Mouse (Mus musculus): ENCODE measurements at regions not wholly inside any gene's neighbourhood (a gene's known extent, or its start where the extent isn't known, plus 50 kb on each side); places are given as distances from the start of the nearest gene placed in this dataset.

DNA sequence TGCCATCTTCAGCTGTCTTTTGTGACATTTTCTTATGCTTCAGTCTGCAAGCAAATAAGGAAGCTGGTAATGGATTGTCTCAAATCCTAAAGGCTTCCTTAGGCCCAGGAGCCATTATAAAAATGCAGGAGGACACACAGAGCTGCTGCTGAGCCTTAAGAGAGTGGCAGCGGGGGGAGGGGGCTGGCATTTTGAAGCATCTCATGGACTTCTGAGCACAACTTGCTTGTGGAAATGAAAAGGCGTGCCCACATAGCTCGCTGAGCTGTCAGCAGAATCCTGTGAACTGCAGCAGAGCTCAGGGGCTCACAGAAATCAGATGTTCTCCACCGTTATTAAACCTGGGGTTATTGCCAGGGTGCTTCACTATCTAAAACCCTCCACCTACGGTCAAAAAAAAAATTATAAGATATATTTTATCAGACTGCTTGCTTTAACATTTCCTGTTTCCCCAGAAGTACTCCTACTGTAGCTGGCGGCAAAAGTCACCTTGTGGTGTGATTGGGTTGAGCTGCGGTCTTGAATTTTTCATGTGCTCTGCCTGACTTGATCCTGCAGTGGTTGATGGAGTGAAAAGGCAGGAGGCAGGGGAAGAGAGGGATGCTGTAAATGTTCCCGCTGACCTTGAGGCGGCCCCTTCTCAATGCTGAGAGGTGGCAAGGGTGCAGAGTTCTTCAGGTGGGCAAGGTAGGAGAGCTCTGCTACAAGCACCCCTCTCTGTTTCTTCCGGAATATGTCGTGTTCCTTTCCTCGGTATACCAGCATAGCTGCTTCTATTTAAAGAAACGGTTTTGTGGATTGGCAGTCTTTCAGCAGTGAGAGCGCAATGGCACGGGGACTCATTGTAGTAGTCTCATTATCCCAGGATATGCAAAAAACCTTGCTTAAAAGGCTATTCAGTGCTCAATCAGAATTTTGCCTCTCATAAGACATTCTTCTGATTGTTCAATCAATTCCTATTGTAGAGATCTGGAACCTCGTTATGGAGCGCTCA lies 71.4 kb upstream of the Krr1 start:
- H3K4me3 ChIP-seq (ENCODE audit: low read depth, low read length): no peak overlapping the region
- no peak overlapping the region for H3K4me2 ChIP-seq (ENCODE audit: low read depth, low read length, severe bottlenecking)
- no peaks in the 10 kb centered on the region for H3K27me3 ChIP-seq (ENCODE audit: control insufficient read depth, insufficient read depth, low read length)
- no peak overlapping the region for H3K27ac ChIP-seq (ENCODE audit: low read depth, low read length)
- no peaks in the 10 kb centered on the region for H3K36me3 ChIP-seq (ENCODE audit: control insufficient read depth, insufficient read depth, low read length)
- no peak overlapping the region for H3K9ac ChIP-seq (ENCODE audit: low read length)
- peaks cover 2% of the 10 kb centered on the region; the same call in 1 of the 2 replicates for H3K4me1 ChIP-seq (replicated peaks; ENCODE audit: control insufficient read depth, insufficient read depth, low read length)
- no peak for ATAC-seq (replicated peaks; ENCODE audit: low FRiP score)
- 61% methylated on average over 17 of the region's 17 CpGs for WGBS
- no peaks in the 10 kb centered on the region for H3K9me3 ChIP-seq (ENCODE audit: control insufficient read depth, low read length)
- DNase-seq (ENCODE audit: low spot score): no peak

DNA sequence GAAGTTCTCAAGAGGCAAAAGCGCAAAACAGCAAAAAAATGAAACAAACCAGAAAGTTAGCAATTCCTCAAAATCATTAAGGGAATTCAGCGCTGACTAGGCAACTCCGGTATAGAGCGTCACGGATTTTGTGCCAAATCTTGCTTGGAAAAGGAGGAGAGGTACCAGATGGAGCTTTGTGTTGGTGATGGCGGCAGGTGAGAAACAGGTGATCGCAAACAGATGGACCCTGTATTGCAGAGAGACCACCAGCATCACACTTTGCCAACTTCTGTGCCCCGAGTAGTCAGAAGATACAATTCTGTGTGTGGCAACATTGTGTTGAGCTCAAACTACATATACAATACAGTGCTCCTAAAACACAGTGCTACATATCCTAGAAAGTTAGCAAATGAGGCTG lies 68.5 kb upstream of the Krr1 start:
- 95% methylated on average over 8 of the region's 8 CpGs for WGBS
- Histone ChIP-seq H3K9ac (ENCODE audit: low read length) (no peak overlapping the region), H3K4me3 (ENCODE audit: low read depth, low read length) (no peak overlapping the region), H3K36me3 (ENCODE audit: control insufficient read depth, insufficient read depth, low read length) (no peaks in the 10 kb centered on the region), H3K4me1 (replicated peaks; ENCODE audit: control insufficient read depth, insufficient read depth, low read length) (peaks cover 2% of the 10 kb centered on the region; the same call in 1 of the 2 replicates), H3K27me3 (ENCODE audit: control insufficient read depth, insufficient read depth, low read length) (no peaks in the 10 kb centered on the region), H3K9me3 (ENCODE audit: control insufficient read depth, low read length) (no peaks in the 10 kb centered on the region), H3K4me2 (ENCODE audit: low read depth, low read length, severe bottlenecking) (no peak overlapping the region), H3K27ac (ENCODE audit: low read depth, low read length) (no peak overlapping the region)
- DNase-seq (ENCODE audit: low spot score) (no peak), ATAC-seq (replicated peaks; ENCODE audit: low FRiP score) (no peak)

DNA sequence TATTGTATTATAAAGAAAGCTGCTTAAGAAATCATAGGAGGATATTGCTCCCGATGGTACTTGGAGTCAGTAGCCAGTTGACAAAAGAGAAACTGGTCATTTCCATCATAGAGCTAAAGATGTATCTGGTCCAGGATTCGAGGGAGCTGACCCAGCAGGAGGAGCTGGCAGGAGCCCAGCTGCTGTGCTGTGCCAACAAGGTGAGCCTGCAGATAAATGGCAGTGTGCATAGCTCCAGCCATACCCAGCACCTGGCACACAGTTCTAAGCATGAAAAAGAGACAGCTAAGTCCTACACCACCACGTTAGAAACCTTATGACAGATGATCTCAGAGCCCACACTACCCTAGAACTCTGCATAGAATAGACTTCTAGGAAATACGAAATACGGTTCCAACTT lies 64.6 kb upstream of the Krr1 start:
- no peak overlapping the region for H3K4me2 ChIP-seq (ENCODE audit: low read depth, low read length, severe bottlenecking)
- no peak for DNase-seq (ENCODE audit: low spot score)
- no peak overlapping the region for H3K9ac ChIP-seq (ENCODE audit: low read length)
- no peaks in the 10 kb centered on the region for H3K4me1 ChIP-seq (replicated peaks; ENCODE audit: control insufficient read depth, insufficient read depth, low read length)
- 88% methylated on average over 5 of the region's 5 CpGs for WGBS
- ATAC-seq (replicated peaks; ENCODE audit: low FRiP score): no peak
- no peaks in the 10 kb centered on the region for H3K36me3 ChIP-seq (ENCODE audit: control insufficient read depth, insufficient read depth, low read length)
- no peaks in the 10 kb centered on the region for H3K27me3 ChIP-seq (ENCODE audit: control insufficient read depth, insufficient read depth, low read length)
- H3K27ac ChIP-seq (ENCODE audit: low read depth, low read length): no peak overlapping the region
- H3K4me3 ChIP-seq (ENCODE audit: low read depth, low read length): no peak overlapping the region
- H3K9me3 ChIP-seq (ENCODE audit: control insufficient read depth, low read length): no peaks in the 10 kb centered on the region

DNA sequence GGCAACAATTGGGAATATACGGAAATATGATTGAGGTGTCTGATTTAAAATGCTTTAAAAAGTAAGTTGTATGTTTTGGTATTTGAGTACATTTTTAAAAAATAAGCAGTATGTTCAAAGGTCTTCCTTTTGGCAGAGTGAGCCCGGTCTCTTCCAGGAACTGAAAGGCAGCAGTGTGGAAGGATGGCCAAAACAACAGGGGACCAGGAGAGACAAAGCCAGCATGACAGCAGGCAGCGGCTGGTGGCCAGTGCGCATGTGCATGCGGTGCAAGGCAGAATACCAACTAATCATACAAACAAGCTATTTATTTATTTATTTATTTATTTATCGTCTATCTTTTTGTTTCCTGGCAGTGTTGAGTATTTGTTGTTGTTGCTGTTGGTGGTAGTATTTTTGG lies 59.9 kb upstream of the Krr1 start:
- H3K9ac ChIP-seq (ENCODE audit: low read length): no peak overlapping the region
- H3K27ac ChIP-seq (ENCODE audit: low read depth, low read length): no peak overlapping the region
- no peaks in the 10 kb centered on the region for H3K9me3 ChIP-seq (ENCODE audit: control insufficient read depth, low read length)
- 85% methylated on average over 6 of the region's 6 CpGs for WGBS
- H3K27me3 ChIP-seq (ENCODE audit: control insufficient read depth, insufficient read depth, low read length): no peaks in the 10 kb centered on the region
- no peak overlapping the region for H3K4me3 ChIP-seq (ENCODE audit: low read depth, low read length)
- no peak for ATAC-seq (replicated peaks; ENCODE audit: low FRiP score)
- no peaks in the 10 kb centered on the region for H3K36me3 ChIP-seq (ENCODE audit: control insufficient read depth, insufficient read depth, low read length)
- DNase-seq (ENCODE audit: low spot score): no peak
- H3K4me2 ChIP-seq (ENCODE audit: low read depth, low read length, severe bottlenecking): no peak overlapping the region
- 0 out of 2 replicates have a peak, but pooled peaks cover 2% of the 10 kb centered on the region for H3K4me1 ChIP-seq (replicated peaks; ENCODE audit: control insufficient read depth, insufficient read depth, low read length)

DNA sequence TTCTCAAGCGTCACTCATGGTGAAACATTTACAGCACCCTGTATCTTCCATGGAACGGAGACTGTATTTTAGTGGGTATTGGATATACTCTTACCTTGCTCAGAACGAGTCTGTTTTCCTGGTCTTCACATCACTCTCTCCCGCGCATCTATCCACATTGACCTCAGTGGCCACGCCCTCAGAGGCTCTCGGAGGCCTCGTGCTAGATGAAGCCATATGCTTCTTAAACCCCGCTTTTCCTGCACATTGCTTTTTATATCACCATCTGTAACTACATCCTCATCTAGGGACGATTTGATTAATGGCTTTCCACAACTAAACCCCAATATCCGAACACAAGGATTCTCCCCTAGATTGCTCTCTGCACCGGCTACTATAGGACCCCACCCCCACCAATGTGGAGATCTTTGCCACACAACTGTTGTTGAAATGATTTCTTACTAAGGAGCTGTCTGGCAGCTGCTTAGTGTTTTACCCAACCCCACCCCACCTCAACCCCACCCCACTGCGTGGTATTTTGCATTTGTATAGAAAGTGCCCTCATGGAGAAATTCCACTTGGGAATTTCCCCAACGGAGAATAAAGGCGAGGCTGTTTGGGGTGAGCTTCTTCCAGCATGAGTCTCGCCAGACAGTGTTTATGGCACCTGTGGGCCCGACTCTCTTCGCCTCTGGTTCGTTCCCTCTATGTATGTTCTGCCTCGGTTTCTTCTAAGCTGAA lies 59.2 kb upstream of the Krr1 start:
- Histone ChIP-seq H3K27me3 (ENCODE audit: control insufficient read depth, insufficient read depth, low read length) (no peaks in the 10 kb centered on the region), H3K4me1 (replicated peaks; ENCODE audit: control insufficient read depth, insufficient read depth, low read length) (0 out of 2 replicates have a peak, but pooled peaks cover 2% of the 10 kb centered on the region), H3K9ac (ENCODE audit: low read length) (no peak overlapping the region), H3K27ac (ENCODE audit: low read depth, low read length) (no peak overlapping the region), H3K4me2 (ENCODE audit: low read depth, low read length, severe bottlenecking) (no peak overlapping the region), H3K36me3 (ENCODE audit: control insufficient read depth, insufficient read depth, low read length) (no peaks in the 10 kb centered on the region), H3K4me3 (ENCODE audit: low read depth, low read length) (no peak overlapping the region), H3K9me3 (ENCODE audit: control insufficient read depth, low read length) (no peaks in the 10 kb centered on the region)
- 86% methylated on average over 20 of the region's 20 CpGs for WGBS
- DNase-seq (ENCODE audit: low spot score) (no peak), ATAC-seq (replicated peaks; ENCODE audit: low FRiP score) (no peak)

DNA sequence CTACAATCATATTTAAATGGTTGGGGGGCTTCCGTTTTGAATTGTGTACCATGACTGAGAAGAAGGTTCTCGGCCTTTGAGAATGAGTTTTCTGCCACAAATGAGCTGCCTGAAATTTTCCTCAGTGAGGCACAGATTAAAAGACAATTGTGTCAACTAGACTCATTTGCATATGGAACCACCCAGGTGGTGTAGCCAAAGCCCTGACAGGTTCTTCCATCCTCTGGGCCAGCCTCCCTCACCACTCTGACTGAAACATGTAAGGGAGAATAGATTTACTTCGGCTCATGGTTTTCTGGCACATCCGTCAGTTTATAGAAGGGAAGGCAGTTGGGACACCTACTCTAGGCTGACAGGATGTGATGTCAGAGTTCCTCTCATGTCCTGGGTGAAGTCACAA lies 58.2 kb upstream of the Krr1 start:
- Histone ChIP-seq H3K36me3 (ENCODE audit: control insufficient read depth, insufficient read depth, low read length) (no peaks in the 10 kb centered on the region), H3K4me3 (ENCODE audit: low read depth, low read length) (no peak overlapping the region), H3K9me3 (ENCODE audit: control insufficient read depth, low read length) (no peaks in the 10 kb centered on the region), H3K27me3 (ENCODE audit: control insufficient read depth, insufficient read depth, low read length) (no peaks in the 10 kb centered on the region), H3K27ac (ENCODE audit: low read depth, low read length) (no peak overlapping the region), H3K4me1 (replicated peaks; ENCODE audit: control insufficient read depth, insufficient read depth, low read length) (0 out of 2 replicates have a peak, but pooled peaks cover 2% of the 10 kb centered on the region), H3K9ac (ENCODE audit: low read length) (no peak overlapping the region), H3K4me2 (ENCODE audit: low read depth, low read length, severe bottlenecking) (no peak overlapping the region)
- ATAC-seq (replicated peaks; ENCODE audit: low FRiP score) (no peak), DNase-seq (ENCODE audit: low spot score) (no peak)
- WGBS: 79% methylated on average over 4 of the region's 4 CpGs

DNA sequence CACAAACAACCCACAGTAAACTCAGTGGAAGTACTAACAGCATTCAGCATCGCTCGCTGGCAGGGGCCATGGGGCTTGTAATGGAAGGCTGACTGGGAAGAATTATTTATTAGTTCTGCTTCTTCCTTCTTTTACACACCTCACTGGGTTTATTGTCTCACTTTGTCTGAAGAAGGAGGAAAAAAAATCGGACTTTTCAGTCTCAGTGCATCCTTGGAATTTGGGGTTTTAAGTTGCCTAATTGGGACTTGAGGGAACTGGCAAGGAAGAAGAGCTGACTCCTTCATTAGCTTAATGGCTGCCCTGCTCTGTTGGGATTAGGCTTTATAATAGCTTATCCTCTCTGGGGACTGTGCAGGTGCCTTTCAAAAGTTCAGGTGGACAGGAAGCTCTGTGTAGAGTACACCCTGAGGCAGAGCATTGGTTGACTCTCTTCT lies 54.4 kb upstream of the Krr1 start:
- DNase-seq (ENCODE audit: low spot score) (no peak), ATAC-seq (replicated peaks; ENCODE audit: low FRiP score) (peak; percentile 58)
- H3K4me1 ChIP-seq (replicated peaks; ENCODE audit: control insufficient read depth, insufficient read depth, low read length): 0 out of 2 replicates have a peak, but pooled peaks cover 2% of the 10 kb centered on the region
- no peak overlapping the region for H3K27ac ChIP-seq (ENCODE audit: low read depth, low read length)
- WGBS: 11% methylated on average over 3 of the region's 3 CpGs
- no peaks in the 10 kb centered on the region for H3K9me3 ChIP-seq (ENCODE audit: control insufficient read depth, low read length)
- no peak overlapping the region for H3K4me2 ChIP-seq (ENCODE audit: low read depth, low read length, severe bottlenecking)
- H3K36me3 ChIP-seq (ENCODE audit: control insufficient read depth, insufficient read depth, low read length): no peaks in the 10 kb centered on the region
- no peak overlapping the region for H3K9ac ChIP-seq (ENCODE audit: low read length)
- no peaks in the 10 kb centered on the region for H3K27me3 ChIP-seq (ENCODE audit: control insufficient read depth, insufficient read depth, low read length)
- H3K4me3 ChIP-seq (ENCODE audit: low read depth, low read length): no peak overlapping the region

DNA sequence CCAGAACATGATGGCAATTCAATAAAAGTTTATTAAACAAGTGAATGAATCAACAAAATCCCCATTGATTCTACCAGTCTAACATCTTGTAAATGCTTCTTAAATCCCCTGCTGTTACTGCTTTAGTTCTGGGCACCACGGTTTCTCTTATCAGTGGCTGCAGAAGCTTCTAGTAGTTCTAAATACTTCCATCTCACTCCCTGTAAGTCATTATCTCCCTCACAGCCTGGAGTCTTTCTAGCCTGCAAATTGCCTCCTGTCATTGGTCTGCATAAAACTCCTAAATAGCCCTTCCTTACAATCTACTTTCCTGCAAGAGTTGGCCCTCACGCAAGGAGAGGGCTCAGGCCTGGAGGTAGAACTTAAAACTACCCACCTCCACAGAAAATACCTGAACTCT lies 53.0 kb upstream of the Krr1 start:
- Histone ChIP-seq H3K36me3 (ENCODE audit: control insufficient read depth, insufficient read depth, low read length) (no peaks in the 10 kb centered on the region), H3K4me1 (replicated peaks; ENCODE audit: control insufficient read depth, insufficient read depth, low read length) (no peaks in the 10 kb centered on the region), H3K27ac (ENCODE audit: low read depth, low read length) (no peak overlapping the region), H3K4me2 (ENCODE audit: low read depth, low read length, severe bottlenecking) (no peak overlapping the region), H3K9me3 (ENCODE audit: control insufficient read depth, low read length) (no peaks in the 10 kb centered on the region), H3K27me3 (ENCODE audit: control insufficient read depth, insufficient read depth, low read length) (no peaks in the 10 kb centered on the region), H3K9ac (ENCODE audit: low read length) (no peak overlapping the region), H3K4me3 (ENCODE audit: low read depth, low read length) (no peak overlapping the region)
- WGBS: 74% methylated on average over 2 of the region's 2 CpGs
- DNase-seq (ENCODE audit: low spot score): no peak
- ATAC-seq (replicated peaks; ENCODE audit: low FRiP score): no peak
